Mouse (Mus musculus): Measurements from ENCODE around the gene Agmo. TPM values are rescaled to one million over a fixed set of nuclear protein-coding genes. Genes with fewer than 3 reads are reported as not detected.

Agmo gene
- 28.1 and 30.8 TPM in 2 replicates for polyA plus RNA-seq (2015; fragmentation: Nextera tagmentation; extraction: Ambion mirVana)

- Histone ChIP-seq H3K4me2 (replicated peaks; ENCODE audit: low read depth) (peak within 1 kb of the TSS; percentile 59), H3K27ac (ENCODE audit: low read depth, low read length) (peak within 1 kb of the TSS; percentile 87), H3K4me3 (ENCODE audit: low read depth, low read length) (peak within 1 kb of the TSS; percentile 28), H3K9me3 (ENCODE audit: control insufficient read depth) (no peaks in the 10 kb centered on the region), H3K36me3 (ENCODE audit: control insufficient read depth, insufficient read depth) (no peaks in the 10 kb centered on the region), H3K9ac (ENCODE audit: low read depth, low read length) (peak within 1 kb of the TSS; percentile 34; the same call in 1 of the 2 replicates), H3K27me3 (replicated peaks; ENCODE audit: control insufficient read depth, insufficient read depth, low read length) (no peaks in the 10 kb centered on the region), H3K4me1 (replicated peaks; ENCODE audit: control insufficient read depth, insufficient read depth, low read length) (no peaks in the 10 kb centered on the region)
- ATAC-seq = peak; percentile 83
- 27% methylated on average over 4 of the region's 4 CpGs for WGBS
- TF ChIP-seq CTCF (IDR thresholded peaks at IDR 0.05; ENCODE audit: low read depth) = no peak
These were observed at the start of gene Agmo for GRCm38 (mm10) chr12:37241566-37242021. Agmo (plus strand) TSS chr12:37241641.

- no peak overlapping the region for H3K4me3 ChIP-seq (ENCODE audit: low read depth, low read length)
- H3K27ac ChIP-seq (ENCODE audit: low read depth, low read length) = no peak overlapping the region
- no peak for TF ChIP-seq CTCF (IDR thresholded peaks at IDR 0.05; ENCODE audit: low read depth)
- H3K4me1 ChIP-seq (replicated peaks; ENCODE audit: control insufficient read depth, insufficient read depth, low read length) = no peaks in the 10 kb centered on the region
- H3K9me3 ChIP-seq (ENCODE audit: control insufficient read depth) = no peaks in the 10 kb centered on the region
- WGBS = 50% methylated on average over 1 of the region's 1 CpGs
- H3K9ac ChIP-seq (ENCODE audit: low read depth, low read length) = no peak overlapping the region
- H3K36me3 ChIP-seq (ENCODE audit: control insufficient read depth, insufficient read depth) = no peaks in the 10 kb centered on the region
- ATAC-seq = peak; percentile 83
- H3K4me2 ChIP-seq (replicated peaks; ENCODE audit: low read depth) = no peak overlapping the region
- H3K27me3 ChIP-seq (replicated peaks; ENCODE audit: control insufficient read depth, insufficient read depth, low read length) = no peaks in the 10 kb centered on the region
These were observed 10.3 kb upstream of the Agmo start for GRCm38 (mm10) chr12:37231119-37231518.

GRCm38 (mm10) chr12:37240975-37241565 is 371 bp upstream of the Agmo start:
- peak; percentile 80 for ATAC-seq
- no peak for TF ChIP-seq CTCF (IDR thresholded peaks at IDR 0.05; ENCODE audit: low read depth)

GRCm38 (mm10) chr12:37242484-37242883 is 1.0 kb downstream of the Agmo start:
- H3K4me3 ChIP-seq (ENCODE audit: low read depth, low read length) = peak overlapping the region; percentile 12; the same call in 1 of the 2 replicates
- no peak for TF ChIP-seq CTCF (IDR thresholded peaks at IDR 0.05; ENCODE audit: low read depth)
- H3K9ac ChIP-seq (ENCODE audit: low read depth, low read length) = no peak overlapping the region
- H3K4me2 ChIP-seq (replicated peaks; ENCODE audit: low read depth) = peak overlapping the region; percentile 59; the same call in 1 of the 2 replicates
- no peak overlapping the region for H3K27ac ChIP-seq (ENCODE audit: low read depth, low read length)
- H3K27me3 ChIP-seq (replicated peaks; ENCODE audit: control insufficient read depth, insufficient read depth, low read length) = no peaks in the 10 kb centered on the region
- no peak for ATAC-seq
- WGBS = 76% methylated on average over 3 of the region's 3 CpGs
- H3K36me3 ChIP-seq (ENCODE audit: control insufficient read depth, insufficient read depth) = no peaks in the 10 kb centered on the region
- no peaks in the 10 kb centered on the region for H3K4me1 ChIP-seq (replicated peaks; ENCODE audit: control insufficient read depth, insufficient read depth, low read length)
- no peaks in the 10 kb centered on the region for H3K9me3 ChIP-seq (ENCODE audit: control insufficient read depth)

More at GRCm38 (mm10) chr12:37240975-37241565, 371 bp upstream of the Agmo start:
- Histone ChIP-seq H3K9me3 (ENCODE audit: control insufficient read depth) (no peaks in the 10 kb centered on the region), H3K36me3 (ENCODE audit: control insufficient read depth, insufficient read depth) (no peaks in the 10 kb centered on the region), H3K27me3 (replicated peaks; ENCODE audit: control insufficient read depth, insufficient read depth, low read length) (no peaks in the 10 kb centered on the region), H3K4me3 (ENCODE audit: low read depth, low read length) (peak overlapping the region; percentile 28), H3K27ac (ENCODE audit: low read depth, low read length) (peak overlapping the region; percentile 87), H3K9ac (ENCODE audit: low read depth, low read length) (peak overlapping the region; percentile 34; the same call in 1 of the 2 replicates), H3K4me1 (replicated peaks; ENCODE audit: control insufficient read depth, insufficient read depth, low read length) (no peaks in the 10 kb centered on the region), H3K4me2 (replicated peaks; ENCODE audit: low read depth) (peak overlapping the region; percentile 59)
- 34% methylated on average over 5 of the region's 5 CpGs for WGBS

GRCm38 (mm10) chr12:37244876-37245275 is 3.4 kb downstream of the Agmo start:
- Histone ChIP-seq H3K4me1 (replicated peaks; ENCODE audit: control insufficient read depth, insufficient read depth, low read length) (no peaks in the 10 kb centered on the region), H3K27ac (ENCODE audit: low read depth, low read length) (no peak overlapping the region), H3K9me3 (ENCODE audit: control insufficient read depth) (no peaks in the 10 kb centered on the region), H3K4me3 (ENCODE audit: low read depth, low read length) (no peak overlapping the region), H3K9ac (ENCODE audit: low read depth, low read length) (no peak overlapping the region), H3K27me3 (replicated peaks; ENCODE audit: control insufficient read depth, insufficient read depth, low read length) (no peaks in the 10 kb centered on the region), H3K36me3 (ENCODE audit: control insufficient read depth, insufficient read depth) (no peaks in the 10 kb centered on the region), H3K4me2 (replicated peaks; ENCODE audit: low read depth) (no peak overlapping the region)
- no peak for TF ChIP-seq CTCF (IDR thresholded peaks at IDR 0.05; ENCODE audit: low read depth)
- WGBS = 81% methylated on average over 1 of the region's 1 CpGs
- ATAC-seq = no peak

- TF ChIP-seq CTCF (IDR thresholded peaks at IDR 0.05; ENCODE audit: low read depth) = no peak
- 68% methylated on average over 5 of the region's 5 CpGs for WGBS
- H3K9me3 ChIP-seq (ENCODE audit: control insufficient read depth) = no peaks in the 10 kb centered on the region
- H3K36me3 ChIP-seq (ENCODE audit: control insufficient read depth, insufficient read depth) = no peaks in the 10 kb centered on the region
- H3K9ac ChIP-seq (ENCODE audit: low read depth, low read length) = no peak overlapping the region
- H3K4me2 ChIP-seq (replicated peaks; ENCODE audit: low read depth) = no peak overlapping the region
- no peak for ATAC-seq
- no peak overlapping the region for H3K4me3 ChIP-seq (ENCODE audit: low read depth, low read length)
- no peaks in the 10 kb centered on the region for H3K4me1 ChIP-seq (replicated peaks; ENCODE audit: control insufficient read depth, insufficient read depth, low read length)
- no peaks in the 10 kb centered on the region for H3K27me3 ChIP-seq (replicated peaks; ENCODE audit: control insufficient read depth, insufficient read depth, low read length)
- H3K27ac ChIP-seq (ENCODE audit: low read depth, low read length) = no peak overlapping the region
These were observed 10.2 kb downstream of the Agmo start for GRCm38 (mm10) chr12:37251688-37252087.
